Mouse (Mus musculus): ENCODE results near the gene Misp. TPM values are rescaled to one million over a fixed set of nuclear protein-coding genes. Genes with fewer than 3 reads are reported as not detected.

The Misp gene
- polyA plus RNA-seq, 1 experiment from 2014 or later, result 0.59 TPM

DNA sequence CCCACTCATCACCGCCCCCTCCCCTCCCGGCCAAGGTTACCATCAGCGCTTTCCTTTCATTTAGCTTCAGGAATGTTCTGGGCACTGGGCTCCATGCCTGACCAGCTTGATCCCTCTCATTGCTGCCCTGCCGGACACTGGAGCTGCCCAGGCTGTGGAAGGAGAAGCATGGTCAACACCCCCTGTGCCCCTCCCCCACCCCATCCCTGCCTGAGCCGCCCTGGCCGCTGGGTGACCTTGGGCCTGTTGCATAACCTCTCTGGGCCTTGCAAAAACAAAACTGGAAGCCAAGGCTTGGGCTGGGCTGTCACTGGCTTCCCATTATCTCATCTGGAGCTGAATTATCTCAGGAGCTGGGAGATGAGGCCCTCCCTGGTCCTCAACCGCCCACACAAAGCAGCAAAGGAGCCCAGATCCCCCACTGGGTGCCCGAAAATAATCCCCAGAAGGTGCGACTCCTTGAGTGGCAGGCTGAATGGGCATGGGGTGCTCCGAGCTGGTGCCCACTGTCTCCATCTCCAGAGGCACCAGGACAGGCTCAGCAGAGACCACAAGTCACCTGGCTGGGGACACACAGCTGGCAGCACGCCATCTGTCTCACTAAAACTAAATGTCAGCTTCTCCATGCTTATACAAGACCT, 18.3 kb upstream of the Misp start:
- Histone ChIP-seq H3K27ac (ENCODE audit: low read depth, low read length) (peak overlapping the region; percentile 79), H3K4me3 (ENCODE audit: low read length) (no peak overlapping the region), H3K9me3 (ENCODE audit: control insufficient read depth, low read length) (no peaks in the 10 kb centered on the region), H3K9ac (ENCODE audit: low read depth, low read length) (no peak overlapping the region), H3K27me3 (replicated peaks; ENCODE audit: control insufficient read depth, insufficient read depth, low read length) (no peaks in the 10 kb centered on the region), H3K4me1 (ENCODE audit: control insufficient read depth, insufficient read depth, low read depth, low read length) (peaks cover 39% of the 10 kb centered on the region), H3K4me2 (ENCODE audit: low read length) (no peak overlapping the region), H3K36me3 (ENCODE audit: control insufficient read depth, insufficient read depth, low read length) (no peaks in the 10 kb centered on the region)
- WGBS, result 33% methylated on average over 9 of the region's 11 CpGs
- no peak for ATAC-seq

DNA sequence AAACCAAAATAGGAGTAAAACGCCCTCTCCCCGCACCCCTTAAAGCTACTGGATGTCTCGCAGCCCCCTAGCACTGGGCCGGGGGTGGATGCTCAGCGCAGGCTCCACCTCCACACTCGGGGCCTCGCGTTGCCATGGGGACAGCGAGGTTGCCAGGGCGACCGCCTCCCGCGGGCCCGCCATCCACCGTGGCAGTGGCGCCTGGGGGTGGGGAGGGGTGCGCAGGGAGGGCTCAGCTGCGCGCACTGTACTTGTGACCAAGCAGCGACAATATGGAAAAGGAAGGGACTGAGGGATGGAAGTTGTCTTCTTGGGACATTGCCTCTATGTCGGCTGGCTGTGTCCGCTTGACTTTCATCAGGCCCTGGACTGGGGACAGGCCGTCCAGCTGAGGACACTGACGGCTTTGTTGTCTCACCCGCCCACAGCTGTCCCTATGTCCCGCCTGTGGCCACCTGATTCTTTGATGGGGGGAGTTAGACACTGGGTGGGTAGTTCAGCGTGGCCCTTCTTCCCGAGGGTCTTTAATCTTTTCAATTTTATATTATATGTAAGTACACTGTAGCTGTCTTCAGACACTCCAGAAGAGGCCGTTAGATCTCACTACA, 17.0 kb upstream of the Misp start:
- Histone ChIP-seq H3K27me3 (replicated peaks; ENCODE audit: control insufficient read depth, insufficient read depth, low read length) (no peaks in the 10 kb centered on the region), H3K4me1 (ENCODE audit: control insufficient read depth, insufficient read depth, low read depth, low read length) (peaks cover 34% of the 10 kb centered on the region), H3K4me2 (ENCODE audit: low read length) (peak overlapping the region; percentile 47), H3K9me3 (ENCODE audit: control insufficient read depth, low read length) (no peaks in the 10 kb centered on the region), H3K27ac (ENCODE audit: low read depth, low read length) (peak overlapping the region; percentile 79), H3K4me3 (ENCODE audit: low read length) (peak overlapping the region; percentile 17), H3K36me3 (ENCODE audit: control insufficient read depth, insufficient read depth, low read length) (peaks cover 6% of the 10 kb centered on the region), H3K9ac (ENCODE audit: low read depth, low read length) (peak overlapping the region; percentile 50)
- peak; percentile 90 for ATAC-seq
- WGBS, result 3% methylated on average over 29 of the region's 29 CpGs

DNA sequence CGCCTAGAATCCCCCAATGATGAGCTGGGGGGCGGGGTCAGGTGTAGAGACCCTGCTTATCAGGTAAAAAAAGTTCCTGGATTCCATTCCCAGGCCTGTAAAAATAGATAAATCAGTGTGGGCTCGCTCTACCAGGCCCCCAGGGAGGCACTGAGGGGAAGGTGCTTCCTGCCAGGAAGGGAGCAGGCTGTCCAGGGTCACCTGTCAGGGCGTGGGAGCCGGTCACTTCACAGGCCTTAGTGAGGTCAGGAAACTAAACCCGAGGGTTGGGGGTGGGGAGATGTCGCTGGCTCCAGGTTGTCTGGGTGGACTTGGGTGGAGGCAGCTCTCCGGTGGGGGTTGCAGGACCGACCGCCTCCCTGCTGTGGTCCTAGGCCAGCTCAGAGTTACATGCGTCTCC, 15.2 kb upstream of the Misp start:
- H3K27me3 ChIP-seq (replicated peaks; ENCODE audit: control insufficient read depth, insufficient read depth, low read length), result no peaks in the 10 kb centered on the region
- peaks cover 34% of the 10 kb centered on the region for H3K4me1 ChIP-seq (ENCODE audit: control insufficient read depth, insufficient read depth, low read depth, low read length)
- H3K27ac ChIP-seq (ENCODE audit: low read depth, low read length), result no peak overlapping the region
- H3K9ac ChIP-seq (ENCODE audit: low read depth, low read length), result no peak overlapping the region
- H3K9me3 ChIP-seq (ENCODE audit: control insufficient read depth, low read length), result no peaks in the 10 kb centered on the region
- peaks cover 17% of the 10 kb centered on the region for H3K36me3 ChIP-seq (ENCODE audit: control insufficient read depth, insufficient read depth, low read length)
- WGBS, result 78% methylated on average over 11 of the region's 11 CpGs
- H3K4me2 ChIP-seq (ENCODE audit: low read length), result no peak overlapping the region
- no peak for ATAC-seq
- no peak overlapping the region for H3K4me3 ChIP-seq (ENCODE audit: low read length)

DNA sequence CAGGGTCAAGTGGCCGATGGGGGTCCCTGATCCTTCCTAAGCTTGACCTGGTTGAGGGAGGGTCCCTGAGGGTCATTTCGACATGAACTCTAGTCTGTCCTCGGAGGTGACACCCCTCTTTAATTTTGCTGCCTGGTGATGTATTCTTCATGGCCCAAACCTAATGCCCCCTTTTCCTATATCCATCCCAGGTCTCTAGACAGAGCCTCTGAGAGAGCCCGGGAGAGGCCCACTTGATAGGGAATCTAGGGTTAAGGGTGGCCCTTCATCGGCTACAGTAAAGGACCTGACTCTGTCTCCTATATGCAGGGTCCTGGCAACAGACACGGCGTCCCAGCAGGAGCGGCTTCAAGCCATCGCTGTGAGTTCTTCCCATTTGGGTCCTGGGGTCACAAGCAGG, 14.5 kb upstream of the Misp start:
- peaks cover 34% of the 10 kb centered on the region for H3K4me1 ChIP-seq (ENCODE audit: control insufficient read depth, insufficient read depth, low read depth, low read length)
- H3K27ac ChIP-seq (ENCODE audit: low read depth, low read length), result no peak overlapping the region
- no peaks in the 10 kb centered on the region for H3K27me3 ChIP-seq (replicated peaks; ENCODE audit: control insufficient read depth, insufficient read depth, low read length)
- no peak for ATAC-seq
- H3K9me3 ChIP-seq (ENCODE audit: control insufficient read depth, low read length), result no peaks in the 10 kb centered on the region
- no peak overlapping the region for H3K9ac ChIP-seq (ENCODE audit: low read depth, low read length)
- H3K36me3 ChIP-seq (ENCODE audit: control insufficient read depth, insufficient read depth, low read length), result peaks cover 20% of the 10 kb centered on the region
- WGBS, result 85% methylated on average over 9 of the region's 9 CpGs
- no peak overlapping the region for H3K4me2 ChIP-seq (ENCODE audit: low read length)
- H3K4me3 ChIP-seq (ENCODE audit: low read length), result no peak overlapping the region

DNA sequence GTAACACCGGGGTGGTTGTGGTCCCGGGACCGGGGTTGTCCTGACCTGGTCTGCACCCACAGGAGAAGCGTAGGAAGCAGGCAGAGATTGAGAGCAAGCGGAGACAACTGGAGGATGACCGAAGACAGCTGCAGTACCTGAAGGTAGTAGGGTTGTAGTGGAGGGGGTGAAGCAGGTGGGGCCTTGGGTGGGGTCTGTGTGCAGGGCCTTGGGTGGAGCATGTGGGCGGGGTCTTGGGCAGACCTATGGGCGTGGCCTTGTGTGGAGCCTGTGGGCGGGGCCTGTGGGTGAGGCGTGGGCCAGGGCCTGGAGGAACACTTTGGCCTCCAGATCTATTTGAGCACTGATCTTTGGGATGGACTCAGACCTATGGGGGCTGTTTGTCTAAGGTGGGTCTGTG, 13.8 kb upstream of the Misp start:
- Histone ChIP-seq H3K36me3 (ENCODE audit: control insufficient read depth, insufficient read depth, low read length) (peaks cover 25% of the 10 kb centered on the region), H3K4me3 (ENCODE audit: low read length) (no peak overlapping the region), H3K9ac (ENCODE audit: low read depth, low read length) (no peak overlapping the region), H3K27ac (ENCODE audit: low read depth, low read length) (no peak overlapping the region), H3K9me3 (ENCODE audit: control insufficient read depth, low read length) (no peaks in the 10 kb centered on the region), H3K27me3 (replicated peaks; ENCODE audit: control insufficient read depth, insufficient read depth, low read length) (no peaks in the 10 kb centered on the region), H3K4me2 (ENCODE audit: low read length) (no peak overlapping the region), H3K4me1 (ENCODE audit: control insufficient read depth, insufficient read depth, low read depth, low read length) (peaks cover 29% of the 10 kb centered on the region)
- no peak for ATAC-seq
- WGBS, result 85% methylated on average over 10 of the region's 10 CpGs

DNA sequence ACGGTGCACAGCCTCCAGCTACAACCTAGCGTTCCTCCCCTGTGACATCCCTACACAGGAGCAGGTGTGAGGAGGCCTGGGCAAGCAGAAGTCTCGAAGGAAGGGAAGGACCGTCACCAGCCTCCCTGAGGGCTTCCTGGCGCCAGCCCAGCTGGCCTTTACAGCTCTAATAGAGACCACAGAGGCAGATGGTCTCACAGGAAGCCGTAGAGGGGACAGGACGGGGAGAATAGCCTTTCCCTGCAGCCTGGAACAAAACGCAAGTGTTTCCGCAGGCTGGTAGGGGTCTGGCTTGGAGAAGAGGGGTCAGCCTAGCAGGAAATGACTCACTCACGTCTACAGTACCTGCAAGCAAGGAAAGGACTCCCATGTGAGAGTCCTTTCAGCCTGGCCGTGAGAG, 13.0 kb upstream of the Misp start:
- H3K27me3 ChIP-seq (replicated peaks; ENCODE audit: control insufficient read depth, insufficient read depth, low read length), result no peaks in the 10 kb centered on the region
- H3K9me3 ChIP-seq (ENCODE audit: control insufficient read depth, low read length), result no peaks in the 10 kb centered on the region
- H3K4me3 ChIP-seq (ENCODE audit: low read length), result no peak overlapping the region
- no peak for ATAC-seq
- H3K4me2 ChIP-seq (ENCODE audit: low read length), result no peak overlapping the region
- peaks cover 20% of the 10 kb centered on the region for H3K4me1 ChIP-seq (ENCODE audit: control insufficient read depth, insufficient read depth, low read depth, low read length)
- H3K36me3 ChIP-seq (ENCODE audit: control insufficient read depth, insufficient read depth, low read length), result peaks cover 30% of the 10 kb centered on the region
- H3K27ac ChIP-seq (ENCODE audit: low read depth, low read length), result peak overlapping the region; percentile 23; the same call in 1 of the 2 replicates
- peak overlapping the region; percentile 22; the same call in 1 of the 2 replicates for H3K9ac ChIP-seq (ENCODE audit: low read depth, low read length)
- WGBS, result 32% methylated on average over 11 of the region's 11 CpGs

DNA sequence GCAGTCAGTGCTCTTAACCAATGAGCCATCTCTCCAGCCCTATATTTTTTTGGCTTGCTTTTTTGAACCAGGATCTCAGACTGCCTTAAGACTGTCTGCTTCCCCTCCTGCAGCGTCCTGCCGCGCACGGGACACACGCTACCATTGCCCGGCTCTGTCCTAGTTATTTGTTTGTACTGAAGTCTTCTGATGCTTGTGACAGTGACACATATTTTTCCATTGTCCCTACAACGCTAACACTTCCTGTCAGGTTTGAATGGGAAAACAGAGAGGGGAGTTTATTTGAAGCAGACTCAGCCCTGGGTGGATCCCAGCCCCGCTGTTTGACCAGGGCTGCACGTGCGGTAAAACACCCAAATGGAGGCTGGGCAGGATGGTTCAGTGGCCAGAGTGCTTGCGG, 12.1 kb upstream of the Misp start:
- H3K36me3 ChIP-seq (ENCODE audit: control insufficient read depth, insufficient read depth, low read length), result peaks cover 30% of the 10 kb centered on the region
- H3K9ac ChIP-seq (ENCODE audit: low read depth, low read length), result no peak overlapping the region
- no peak overlapping the region for H3K4me3 ChIP-seq (ENCODE audit: low read length)
- H3K9me3 ChIP-seq (ENCODE audit: control insufficient read depth, low read length), result no peaks in the 10 kb centered on the region
- no peak overlapping the region for H3K27ac ChIP-seq (ENCODE audit: low read depth, low read length)
- H3K27me3 ChIP-seq (replicated peaks; ENCODE audit: control insufficient read depth, insufficient read depth, low read length), result no peaks in the 10 kb centered on the region
- 85% methylated on average over 11 of the region's 11 CpGs for WGBS
- ATAC-seq, result no peak
- H3K4me1 ChIP-seq (ENCODE audit: control insufficient read depth, insufficient read depth, low read depth, low read length), result peaks cover 11% of the 10 kb centered on the region
- no peak overlapping the region for H3K4me2 ChIP-seq (ENCODE audit: low read length)

DNA sequence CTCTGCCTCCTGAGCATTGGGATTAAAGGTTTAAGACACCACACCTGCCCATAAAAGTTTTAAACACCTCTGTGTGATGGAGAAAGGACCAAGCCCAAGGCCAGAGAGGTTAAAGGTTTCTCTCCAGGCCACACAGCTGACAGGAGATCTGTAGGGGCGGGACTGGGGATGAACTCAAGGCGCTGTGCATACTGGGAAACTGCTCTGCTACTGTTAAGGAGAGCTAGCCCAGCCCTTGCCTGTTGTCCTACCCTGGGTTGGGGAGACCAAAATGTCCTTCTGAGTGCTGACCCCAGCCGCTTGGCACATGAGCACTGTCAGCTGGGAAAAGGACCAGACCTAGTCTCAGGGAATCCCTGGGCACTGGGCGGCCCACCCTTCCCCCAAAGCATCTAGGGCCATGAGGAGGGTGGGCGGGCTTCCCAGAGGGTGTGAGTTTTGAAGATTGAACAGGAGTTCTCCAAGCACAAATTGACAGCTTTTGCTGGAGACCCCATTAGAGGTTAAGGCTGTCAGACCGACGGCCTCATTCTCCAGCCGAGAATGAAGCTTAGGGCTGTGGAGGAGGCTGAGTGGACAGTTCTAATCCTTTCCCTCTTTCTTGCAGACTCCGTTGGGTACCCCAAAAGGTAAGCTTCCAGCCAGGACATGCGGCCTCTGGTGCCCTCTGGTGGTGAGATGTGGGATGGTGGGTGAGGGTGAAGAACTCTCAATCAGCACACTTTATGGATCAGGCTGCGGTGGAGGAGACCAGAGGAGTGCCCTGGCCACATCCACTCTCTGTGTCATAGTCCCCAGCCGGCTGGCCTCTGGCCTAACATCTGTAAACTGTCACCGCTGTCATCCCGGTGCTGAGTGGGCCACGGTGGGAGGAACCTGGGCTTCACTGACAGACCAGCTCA, 8.8 kb upstream of the Misp start:
- peaks cover 51% of the 10 kb centered on the region for H3K36me3 ChIP-seq (ENCODE audit: control insufficient read depth, insufficient read depth, low read length)
- 33% methylated on average over 15 of the region's 15 CpGs for WGBS

DNA sequence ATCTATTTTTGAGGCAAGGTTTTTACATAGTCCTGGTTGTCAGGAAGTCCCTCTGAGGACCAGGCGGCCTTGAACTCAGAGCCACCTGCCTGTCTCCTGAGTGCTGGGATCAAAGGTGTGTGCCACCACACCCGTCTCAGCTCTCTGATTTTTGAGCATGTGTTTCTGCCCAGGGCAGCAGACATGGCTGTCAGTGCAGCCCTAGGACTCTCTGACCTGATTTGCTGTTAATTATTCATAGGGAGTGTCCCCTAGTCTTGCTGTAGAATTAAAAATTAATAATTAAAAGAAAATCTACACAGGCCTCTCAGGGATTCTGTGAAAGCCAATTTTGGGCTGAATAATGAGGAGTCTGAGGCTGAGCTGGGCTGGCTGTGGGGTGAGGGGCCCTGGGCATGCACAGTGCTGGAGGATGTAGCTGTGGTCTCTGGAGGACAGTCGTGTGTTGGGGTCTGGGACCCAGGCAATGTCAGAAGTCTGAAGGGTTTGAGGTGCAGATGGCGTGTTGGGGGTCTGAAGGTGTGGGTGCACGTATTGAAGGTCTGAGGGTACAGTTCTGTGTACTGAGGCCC, 6.4 kb upstream of the Misp start:
- no peaks in the 10 kb centered on the region for H3K27me3 ChIP-seq (replicated peaks; ENCODE audit: control insufficient read depth, insufficient read depth, low read length)
- H3K9ac ChIP-seq (ENCODE audit: low read depth, low read length), result no peak overlapping the region
- H3K9me3 ChIP-seq (ENCODE audit: control insufficient read depth, low read length), result no peaks in the 10 kb centered on the region
- H3K27ac ChIP-seq (ENCODE audit: low read depth, low read length), result no peak overlapping the region; the same call in 1 of the 2 replicates
- WGBS, result 85% methylated on average over 5 of the region's 5 CpGs
- no peak overlapping the region for H3K4me3 ChIP-seq (ENCODE audit: low read length)
- H3K36me3 ChIP-seq (ENCODE audit: control insufficient read depth, insufficient read depth, low read length), result peaks cover 43% of the 10 kb centered on the region
- H3K4me1 ChIP-seq (ENCODE audit: control insufficient read depth, insufficient read depth, low read depth, low read length), result no peaks in the 10 kb centered on the region
- ATAC-seq, result no peak
- H3K4me2 ChIP-seq (ENCODE audit: low read length), result no peak overlapping the region

More for the DNA sequence above, 8.8 kb upstream of the Misp start:
- Histone ChIP-seq H3K4me1 (ENCODE audit: control insufficient read depth, insufficient read depth, low read depth, low read length) (peaks cover 3% of the 10 kb centered on the region; the same call in 1 of the 2 replicates), H3K27me3 (replicated peaks; ENCODE audit: control insufficient read depth, insufficient read depth, low read length) (no peaks in the 10 kb centered on the region), H3K9me3 (ENCODE audit: control insufficient read depth, low read length) (no peaks in the 10 kb centered on the region), H3K9ac (ENCODE audit: low read depth, low read length) (no peak overlapping the region), H3K27ac (ENCODE audit: low read depth, low read length) (no peak overlapping the region), H3K4me3 (ENCODE audit: low read length) (no peak overlapping the region), H3K4me2 (ENCODE audit: low read length) (no peak overlapping the region)
- ATAC-seq, result peak; percentile 49

Data from hindbrain, embryonic 16.5 days (tissue).